ENCODE assay signal across 29 mouse cellular contexts in the genomic region with DNA sequence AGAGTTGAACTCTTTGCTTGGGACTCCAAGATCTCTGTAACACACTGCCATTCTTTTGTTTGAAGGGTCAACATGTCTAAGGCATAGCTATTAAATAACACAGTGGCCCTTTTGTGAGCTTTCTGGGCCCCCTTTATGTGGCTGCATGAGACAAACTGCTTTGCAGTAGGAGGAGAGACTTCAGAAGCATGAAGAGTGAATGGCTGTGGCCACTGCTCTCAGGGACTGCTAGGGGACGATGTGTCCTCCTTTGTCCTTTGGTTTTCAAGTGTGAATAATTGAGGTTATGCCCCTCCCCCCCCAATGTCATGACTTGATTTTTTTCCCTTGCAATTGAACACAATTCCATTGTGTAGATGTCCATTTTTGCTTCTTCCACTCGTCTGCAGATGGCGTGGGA. TPM values are rescaled to one million over a fixed set of nuclear protein-coding genes. Genes with fewer than 3 reads are reported as not detected.
A peak's percentile ranks its signal among the peaks of the same experiment; 100 is the strongest.
DNase-seq lines count a peak whose midpoint lies in the region; ATAC-seq and TF ChIP-seq lines count a peak whose summit lies in the region.
"Had no signal": no experiment of that assay in that cellular context is flagged by ENCODE, and none has a peak within 500 bp of the region (broad histone marks: within the 10 kb centered on the region; RNA-seq: fewer than 3 reads in every experiment).

No protein-coding gene starts in this region.

- DNase-seq in forebrain, postnatal 0 days: no peak
- peak; percentile 83 for DNase-seq in midbrain, embryonic 11.5 days (ENCODE audit: low spot score, missing footprints)
- peak; percentile 58 for DNase-seq in embryo, embryonic 10.5 days (ENCODE audit: low spot score)
- DNase-seq in hindbrain, postnatal 0 days (ENCODE audit: low spot score): no peak
- no peak for DNase-seq in gastrocnemius, postnatal 25 days
- no peak for DNase-seq in layer of hippocampus, adult 2 months (ENCODE audit: low spot score in 2 of 2)
- DNase-seq: adrenal gland, adult 8-10 months; B cell, adult 2 months; cerebellum, adult 8-10 months; cerebellum, postnatal 25 days; gastrocnemius, adult 2 months; heart, adult 2 months; heart, postnatal 10 days; kidney, adult 2 months; kidney, postnatal 4 days; layer of hippocampus, postnatal 36 days; left cerebral cortex, postnatal 4 days; liver, postnatal 0 days; lung, postnatal 36 days; right cerebral cortex, postnatal 14 days; thymus, postnatal 14 days had no signal

- H3K4me2 ChIP-seq in forebrain, embryonic 12.5 days: no peak overlapping the region
- H3K4me2 ChIP-seq in forebrain, postnatal 0 days (ENCODE audit: low read depth): no peak overlapping the region
- H3K4me2 ChIP-seq in midbrain, embryonic 11.5 days: no peak overlapping the region
- H3K4me2 ChIP-seq in midbrain, embryonic 15.5 days: no peak overlapping the region
- no peak overlapping the region for H3K4me2 ChIP-seq in hindbrain, postnatal 0 days (ENCODE audit: low read depth, low read length)
- H3K4me2 ChIP-seq: heart, embryonic 13.5 days; hindbrain, embryonic 15.5 days; intestine, embryonic 15.5 days; liver, embryonic 12.5 days; midbrain, embryonic 13.5 days; neural tube, embryonic 12.5 days had no signal

- no peak overlapping the region for H3K27ac ChIP-seq in forebrain, embryonic 12.5 days
- H3K27ac ChIP-seq in forebrain, postnatal 0 days (ENCODE audit: low read depth, low read length): no peak overlapping the region
- H3K27ac ChIP-seq in midbrain, embryonic 11.5 days (ENCODE audit: low read depth, low read length): no peak overlapping the region
- no peak overlapping the region for H3K27ac ChIP-seq in midbrain, embryonic 15.5 days
- no peak overlapping the region for H3K27ac ChIP-seq in hindbrain, postnatal 0 days
- no peak overlapping the region for H3K27ac ChIP-seq in layer of hippocampus, adult 2 months
- H3K27ac ChIP-seq: gastrocnemius, adult 2 months; heart, adult 2 months; heart, embryonic 13.5 days; hindbrain, embryonic 15.5 days; intestine, embryonic 15.5 days; liver, embryonic 12.5 days; midbrain, embryonic 13.5 days; neural tube, embryonic 12.5 days had no signal

- H3K4me1 ChIP-seq in forebrain, embryonic 12.5 days: peaks cover 7% of the 10 kb centered on the region; the same call in 1 of the 2 replicates
- H3K4me1 ChIP-seq in forebrain, postnatal 0 days (ENCODE audit: insufficient read depth): no peaks in the 10 kb centered on the region
- peaks cover 4% of the 10 kb centered on the region; the same call in 1 of the 2 replicates for H3K4me1 ChIP-seq in midbrain, embryonic 11.5 days (ENCODE audit: control insufficient read depth, insufficient read depth, low read length)
- no peaks in the 10 kb centered on the region for H3K4me1 ChIP-seq in midbrain, embryonic 15.5 days
- no peaks in the 10 kb centered on the region for H3K4me1 ChIP-seq in hindbrain, postnatal 0 days (ENCODE audit: insufficient read depth, low read length)
- H3K4me1 ChIP-seq: heart, embryonic 13.5 days; hindbrain, embryonic 15.5 days; intestine, embryonic 15.5 days; midbrain, embryonic 13.5 days; neural tube, embryonic 12.5 days had no signal

- H3K9ac ChIP-seq in forebrain, embryonic 12.5 days: no peak overlapping the region
- no peak overlapping the region for H3K9ac ChIP-seq in forebrain, postnatal 0 days
- H3K9ac ChIP-seq in midbrain, embryonic 11.5 days (ENCODE audit: low read length): no peak overlapping the region
- no peak overlapping the region for H3K9ac ChIP-seq in midbrain, embryonic 15.5 days
- H3K9ac ChIP-seq in hindbrain, postnatal 0 days (replicated peaks; ENCODE audit: low read length): no peak overlapping the region
- H3K9ac ChIP-seq: heart, embryonic 13.5 days; hindbrain, embryonic 15.5 days; intestine, embryonic 15.5 days; liver, embryonic 12.5 days; liver, postnatal 0 days; midbrain, embryonic 13.5 days; neural tube, embryonic 12.5 days had no signal

- H3K27me3 ChIP-seq in forebrain, embryonic 12.5 days: no peaks in the 10 kb centered on the region
- no peaks in the 10 kb centered on the region for H3K27me3 ChIP-seq in forebrain, postnatal 0 days (ENCODE audit: insufficient read depth, low read length)
- no peaks in the 10 kb centered on the region for H3K27me3 ChIP-seq in midbrain, embryonic 11.5 days (ENCODE audit: control insufficient read depth, insufficient read depth, low read length)
- H3K27me3 ChIP-seq in midbrain, embryonic 15.5 days (replicated peaks): no peaks in the 10 kb centered on the region
- no peaks in the 10 kb centered on the region for H3K27me3 ChIP-seq in hindbrain, postnatal 0 days (ENCODE audit: insufficient read depth, low read length)
- H3K27me3 ChIP-seq: heart, embryonic 13.5 days; hindbrain, embryonic 15.5 days; intestine, embryonic 15.5 days; liver, embryonic 12.5 days; midbrain, embryonic 13.5 days; neural tube, embryonic 12.5 days had no signal

- H3K4me3 ChIP-seq in forebrain, embryonic 12.5 days (replicated peaks): no peak overlapping the region
- H3K4me3 ChIP-seq in forebrain, postnatal 0 days (ENCODE audit: low read depth, low read length): no peak overlapping the region
- H3K4me3 ChIP-seq in midbrain, embryonic 11.5 days (ENCODE audit: low read depth, low read length): no peak overlapping the region
- H3K4me3 ChIP-seq in midbrain, embryonic 15.5 days: no peak overlapping the region
- H3K4me3 ChIP-seq in hindbrain, postnatal 0 days (ENCODE audit: low read length): no peak overlapping the region
- H3K4me3 ChIP-seq in layer of hippocampus, adult 2 months: no peak overlapping the region
- H3K4me3 ChIP-seq: gastrocnemius, adult 2 months; heart, adult 2 months; heart, embryonic 13.5 days; hindbrain, embryonic 15.5 days; intestine, embryonic 15.5 days; liver, embryonic 12.5 days; midbrain, embryonic 13.5 days; neural tube, embryonic 12.5 days had no signal

- H3K9me3 ChIP-seq in forebrain, embryonic 12.5 days: no peaks in the 10 kb centered on the region
- H3K9me3 ChIP-seq in forebrain, postnatal 0 days (ENCODE audit: low read length): no peaks in the 10 kb centered on the region
- H3K9me3 ChIP-seq in midbrain, embryonic 11.5 days (ENCODE audit: control insufficient read depth, low read length): no peaks in the 10 kb centered on the region
- no peaks in the 10 kb centered on the region for H3K9me3 ChIP-seq in midbrain, embryonic 15.5 days
- H3K9me3 ChIP-seq in hindbrain, postnatal 0 days (ENCODE audit: low read length): no peaks in the 10 kb centered on the region
- H3K9me3 ChIP-seq: heart, embryonic 13.5 days; hindbrain, embryonic 15.5 days; intestine, embryonic 15.5 days; liver, embryonic 12.5 days; midbrain, embryonic 13.5 days; neural tube, embryonic 12.5 days had no signal

- 0 out of 2 replicates have a peak, but pooled peaks have one; percentile 27 for ATAC-seq in forebrain, embryonic 12.5 days (ENCODE audit: low FRiP score)
- no peak for ATAC-seq in forebrain, postnatal 0 days
- peak; percentile 64 for ATAC-seq in midbrain, embryonic 11.5 days (ENCODE audit: low FRiP score)
- ATAC-seq in midbrain, embryonic 15.5 days (replicated peaks): no peak
- peak; percentile 61; the same call in 1 of the 2 replicates for ATAC-seq in hindbrain, postnatal 0 days
- ATAC-seq: intestine, embryonic 15.5 days; liver, embryonic 12.5 days; liver, postnatal 0 days had no signal

- WGBS in forebrain, embryonic 12.5 days: 23% methylated on average over 3 of the region's 3 CpGs
- WGBS in forebrain, postnatal 0 days: 34% methylated on average over 3 of the region's 3 CpGs
- 50% methylated on average over 3 of the region's 3 CpGs for WGBS in midbrain, embryonic 11.5 days
- WGBS in midbrain, embryonic 15.5 days: 32% methylated on average over 3 of the region's 3 CpGs
- WGBS in hindbrain, postnatal 0 days: 42% methylated on average over 3 of the region's 3 CpGs

- TF ChIP-seq CTCF in forebrain, postnatal 0 days (IDR thresholded peaks at IDR 0.05; ENCODE audit: low read depth): no peak
- TF ChIP-seq CTCF in hindbrain, postnatal 0 days (IDR thresholded peaks at IDR 0.05; ENCODE audit: low read depth): no peak
- TF ChIP-seq CTCF in layer of hippocampus, adult 2 months (conservative IDR thresholded peaks at IDR 0.05): no peak

- no peaks in the 10 kb centered on the region for H3K36me3 ChIP-seq in forebrain, embryonic 12.5 days (replicated peaks)
- no peaks in the 10 kb centered on the region for H3K36me3 ChIP-seq in forebrain, postnatal 0 days (ENCODE audit: insufficient read depth)
- no peaks in the 10 kb centered on the region for H3K36me3 ChIP-seq in midbrain, embryonic 11.5 days (ENCODE audit: control insufficient read depth, insufficient read depth, low read length)
- no peaks in the 10 kb centered on the region for H3K36me3 ChIP-seq in midbrain, embryonic 15.5 days (replicated peaks)
- H3K36me3 ChIP-seq in hindbrain, postnatal 0 days (ENCODE audit: insufficient read depth, low read length): no peaks in the 10 kb centered on the region
- H3K36me3 ChIP-seq: heart, embryonic 13.5 days; hindbrain, embryonic 15.5 days; intestine, embryonic 15.5 days; liver, embryonic 12.5 days; midbrain, embryonic 13.5 days; neural tube, embryonic 12.5 days had no signal

RNA-seq across cellular contexts. Expression of a gene that starts 44.9 kb away (rescaled TPM):
- polyA plus RNA-seq in forebrain, embryonic 12.5 days (2016; fragmentation: Nextera tagmentation; extraction: Ambion mirVana): 19.3 and 19.4 TPM in 2 replicates
- total RNA-seq in forebrain, postnatal 0 days (2014; rRNA removed): 49.8 and 50.0 TPM in 2 replicates
- 11.4 and 13.0 TPM in 2 replicates for polyA plus RNA-seq in forebrain, postnatal 0 days (2015; fragmentation: Nextera tagmentation; extraction: Ambion mirVana)
- 19.2 and 19.3 TPM in 2 replicates for polyA plus RNA-seq in midbrain, embryonic 11.5 days (2014; fragmentation: Nextera tagmentation; extraction: Ambion mirVana)
- polyA plus RNA-seq in midbrain, embryonic 15.5 days (2015; fragmentation: Nextera tagmentation; extraction: Ambion mirVana): 21.3 and 22.0 TPM in 2 replicates
- total RNA-seq in hindbrain, postnatal 0 days (2014; rRNA removed): 34.2 and 44.5 TPM in 2 replicates
- polyA plus RNA-seq in hindbrain, postnatal 0 days (2015; fragmentation: Nextera tagmentation; extraction: Ambion mirVana): 12.3 and 13.1 TPM in 2 replicates
- 10 to 100 TPM; 13.8 to 18.0 TPM for total RNA-seq in gastrocnemius, postnatal 25 days (2021)
- 10 to 100 TPM; 11.3 TPM for total RNA-seq in layer of hippocampus, adult 2 months (2021)

Comparison
In these comparisons a context has a peak if more than half of its experiments do, and no peak if none do; other contexts are left out.
1. ATAC-seq: peak in forebrain, embryonic 12.5 days (single experiment), midbrain, embryonic 11.5 days (single experiment) and hindbrain, postnatal 0 days (single experiment); none in forebrain, postnatal 0 days (single experiment) and midbrain, embryonic 15.5 days (single experiment).
2. DNase-seq: peak in midbrain, embryonic 11.5 days (single experiment) and embryo, embryonic 10.5 days (single experiment); none in forebrain, postnatal 0 days (single experiment), hindbrain, postnatal 0 days (single experiment), gastrocnemius, postnatal 25 days (single experiment) and layer of hippocampus, adult 2 months (0 of 2).